Mouse (Mus musculus) left cerebral cortex, adult 8-10 months (tissue): ENCODE results near the gene Pecam1. TPM values are rescaled to one million over a fixed set of nuclear protein-coding genes. Genes with fewer than 3 reads are reported as not detected.
"Not testable (repeated sequence)": the region's sequence is repeated elsewhere in the genome, so short reads cannot be mapped to it uniquely, and the experiment has no call there.

Experiments
- DNase-seq, 2 experiments: peaks; one replicate each; pipeline ENCODE4 v3.0.0; 2022; ENCODE audit warnings: low spot score in 2 of 2
- total RNA-seq, 4 experiments: library from RNA; stranded (reverse); gene quantifications; 2 replicates each; pipeline ENCODE4 v1.2.4; 2022

The Pecam1 gene
- total RNA-seq, 4 experiments from 2014 or later, result 17.3 to 20.2 (median 17.7) TPM

DNA sequence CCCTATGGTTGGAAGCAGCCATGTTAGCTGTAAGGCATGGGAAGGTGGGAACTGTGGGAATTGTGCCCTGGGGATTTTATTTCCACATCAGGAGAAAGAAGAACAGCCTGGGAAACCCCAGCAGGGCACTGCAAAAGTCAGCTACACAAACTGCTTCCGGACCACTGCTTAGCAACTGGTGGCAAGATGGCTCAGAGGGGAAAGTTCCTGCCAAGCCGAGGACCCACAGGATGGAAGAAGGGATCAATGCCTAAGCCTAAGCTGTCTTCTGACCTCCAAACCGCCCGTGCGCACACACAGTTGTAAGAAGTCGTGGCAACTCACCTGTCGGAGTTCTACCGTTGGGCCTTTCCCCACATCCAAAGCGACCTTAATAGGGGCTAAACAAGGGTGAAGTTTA is 22.6 kb upstream of the Pecam1 start:
- no peak for DNase-seq

DNA sequence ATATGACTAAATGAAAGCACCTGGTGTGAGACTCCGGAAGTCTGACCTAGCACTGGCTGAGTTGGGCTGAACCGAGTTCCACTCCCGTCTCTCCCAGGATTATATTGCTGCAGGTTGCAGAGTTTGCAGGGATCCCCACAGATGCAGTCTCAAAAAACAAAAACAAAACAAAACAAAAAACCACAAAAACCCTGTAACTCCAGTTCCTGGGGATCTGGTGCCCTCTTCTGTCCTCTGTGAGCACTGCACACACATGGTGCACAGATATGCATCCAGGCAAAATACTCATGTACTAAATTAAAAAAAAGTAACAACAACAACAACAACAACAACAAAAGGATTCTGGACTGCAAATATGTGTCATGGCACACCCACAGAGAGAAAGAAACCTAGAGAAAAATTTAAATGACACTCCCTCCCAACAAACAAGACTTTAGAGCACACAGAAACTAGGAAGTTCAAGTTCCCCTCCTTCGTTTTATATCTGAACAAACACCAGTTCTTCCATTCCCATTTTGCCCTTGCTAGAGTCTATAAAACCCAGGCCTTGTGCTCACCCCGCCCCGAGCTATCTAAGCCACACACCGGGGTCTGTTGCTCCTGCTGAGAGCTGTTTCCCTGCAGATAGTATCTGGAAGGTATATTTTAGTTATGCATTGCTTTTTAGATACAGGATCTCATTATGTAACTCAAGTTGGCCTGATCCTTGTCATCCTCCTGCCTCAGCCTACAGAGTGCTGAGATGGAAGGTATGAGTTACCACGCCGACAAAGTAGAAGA is 20.0 kb upstream of the Pecam1 start:
- no peak for DNase-seq

DNA sequence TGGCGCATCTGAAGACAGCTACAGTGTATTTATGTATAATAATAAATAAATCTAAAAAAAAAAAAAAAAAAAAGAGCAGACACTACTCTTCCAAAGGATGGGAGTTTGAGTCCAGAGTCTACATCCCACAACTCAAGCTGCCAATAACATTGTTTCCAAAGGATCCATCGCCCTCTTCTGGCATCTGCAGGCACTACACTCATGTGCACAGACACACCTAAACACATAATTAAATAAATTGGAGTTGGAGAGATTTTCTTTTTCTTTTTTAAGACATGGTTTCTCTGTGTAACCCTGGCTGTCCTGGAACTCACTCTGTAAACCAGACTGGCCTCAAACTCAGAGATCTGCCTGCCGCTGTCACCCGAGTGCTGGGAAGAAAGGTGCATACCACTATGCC is 17.1 kb upstream of the Pecam1 start:
- no peak for DNase-seq

- DNase-seq, result no peak
Measured at GRCm38 (mm10) chr11:106766611-106767162, 16.3 kb upstream of the Pecam1 start.

- no peak for DNase-seq
Measured at GRCm38 (mm10) chr11:106762800-106763185, 12.4 kb upstream of the Pecam1 start.

- no peak for DNase-seq
Measured at GRCm38 (mm10) chr11:106762139-106762799, 11.8 kb upstream of the Pecam1 start.

DNA sequence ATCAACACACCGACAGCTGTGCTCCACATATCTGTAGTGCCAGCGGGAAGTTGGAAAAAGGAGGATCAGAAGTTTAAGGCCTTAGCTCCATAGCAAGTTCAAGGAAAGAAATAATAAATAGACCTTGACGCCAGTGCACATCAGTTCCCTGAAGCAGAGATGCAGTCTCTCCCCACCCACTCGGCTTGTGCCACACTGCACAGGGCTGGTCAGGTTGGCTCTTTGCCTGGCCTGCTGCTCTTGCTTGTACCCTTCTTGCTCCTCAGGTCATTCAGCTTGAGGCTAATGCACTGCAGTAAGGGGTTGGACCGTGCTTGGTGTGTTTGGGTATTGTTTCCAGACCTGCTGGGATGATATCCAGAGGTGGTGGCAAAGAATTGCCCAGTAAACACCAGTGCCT is 10.1 kb upstream of the Pecam1 start:
- DNase-seq, result no peak

DNA sequence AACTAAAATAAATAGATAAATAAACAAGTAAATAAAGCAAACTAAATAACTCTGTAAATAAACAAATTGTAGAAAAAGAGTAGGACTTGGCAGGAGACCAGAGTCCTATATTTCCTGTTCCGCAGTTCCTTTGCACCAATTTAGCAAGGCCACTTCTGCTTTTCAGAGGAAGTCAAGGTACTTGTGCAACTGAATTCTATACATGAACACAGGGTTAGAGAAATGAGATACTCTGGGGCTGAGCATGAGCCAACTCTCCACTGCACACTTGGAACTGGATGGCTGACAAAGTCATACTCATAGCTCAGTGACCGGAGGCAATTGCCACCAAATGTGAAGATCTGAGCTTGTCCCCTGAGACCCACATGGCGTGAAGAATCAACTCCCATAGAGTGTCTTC is 8.6 kb upstream of the Pecam1 start:
- DNase-seq, result no peak

- DNase-seq, result no peak
Measured at GRCm38 (mm10) chr11:106755583-106755982, 5.2 kb upstream of the Pecam1 start.

DNA sequence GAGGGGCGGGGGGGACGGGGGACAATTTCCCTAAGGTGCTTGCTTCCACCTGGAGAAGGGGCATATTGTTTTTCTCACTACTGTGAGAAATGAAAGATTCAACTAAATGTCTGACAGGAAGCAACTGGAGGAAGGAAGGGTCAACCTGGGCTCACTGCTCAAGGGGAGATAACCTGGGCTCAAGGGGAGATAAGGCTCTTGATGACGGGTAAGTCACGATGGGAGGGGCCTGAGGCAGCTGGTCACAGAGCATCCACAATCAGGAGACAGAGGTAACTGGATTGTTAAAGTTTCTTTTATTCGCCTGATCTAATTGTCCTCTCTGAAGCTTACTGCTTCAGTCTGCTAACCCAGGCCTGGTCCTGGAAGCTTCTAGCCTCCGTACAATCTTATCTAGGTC is 2.9 kb upstream of the Pecam1 start:
- no peak for DNase-seq

- no peak for DNase-seq
Measured at GRCm38 (mm10) chr11:106752103-106752502, 1.7 kb upstream of the Pecam1 start.

- no peak for DNase-seq
Measured at GRCm38 (mm10) chr11:106751039-106752018, 901 bp upstream of the Pecam1 start, which contains the start of gene Milr1. Milr1 (plus strand) TSS chr11:106751226.

GRCm38 (mm10) chr11:106749557-106750120 is 789 bp downstream of the Pecam1 start:
- DNase-seq, result not testable (repeated sequence)

GRCm38 (mm10) chr11:106744949-106745348 is 5.5 kb downstream of the Pecam1 start:
- DNase-seq, result no peak

GRCm38 (mm10) chr11:106742388-106742841 is 8.0 kb downstream of the Pecam1 start:
- DNase-seq, result no peak

DNA sequence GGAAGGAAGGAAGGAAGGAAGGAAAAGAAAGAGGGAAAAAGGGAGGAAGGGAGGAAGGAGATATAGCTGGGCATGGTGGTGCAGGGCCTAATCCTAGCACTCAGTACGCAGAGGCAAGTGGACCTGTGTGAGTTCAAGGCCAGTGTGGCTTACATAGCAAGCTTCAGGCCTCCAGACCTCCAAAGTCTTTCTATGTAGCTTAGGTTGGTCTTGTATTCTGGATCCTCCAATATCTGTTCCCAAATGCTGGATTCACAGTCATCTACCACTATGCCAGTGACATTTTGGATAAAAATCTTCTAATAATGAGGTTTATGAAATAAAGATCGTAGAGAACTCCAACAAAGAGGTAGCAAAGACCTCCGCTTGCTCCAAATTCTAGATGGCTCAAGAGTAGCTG is 8.6 kb downstream of the Pecam1 start:
- DNase-seq, result no peak

DNA sequence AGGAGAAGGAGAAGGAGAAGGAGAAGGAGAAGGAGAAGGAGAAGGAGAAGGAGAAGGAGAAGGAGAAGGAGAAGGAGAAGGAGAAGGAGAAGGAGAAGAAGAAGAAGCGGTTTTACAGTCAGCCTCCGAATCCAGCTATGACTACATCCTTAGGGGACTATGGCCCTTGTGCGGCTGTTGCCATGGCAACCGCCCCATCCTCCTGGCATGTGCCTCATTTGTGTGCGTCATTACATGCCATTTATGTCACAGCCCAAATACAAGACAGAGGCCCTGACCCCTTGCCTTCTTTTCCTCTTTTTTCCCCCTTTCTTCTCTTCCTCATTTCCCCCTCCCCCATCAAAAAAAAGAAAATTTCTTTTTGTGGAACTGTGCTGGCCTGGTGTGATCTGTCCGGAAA is 9.2 kb downstream of the Pecam1 start:
- no peak for DNase-seq

GRCm38 (mm10) chr11:106740724-106741123 is 9.7 kb downstream of the Pecam1 start:
- DNase-seq, result not testable (repeated sequence)

DNA sequence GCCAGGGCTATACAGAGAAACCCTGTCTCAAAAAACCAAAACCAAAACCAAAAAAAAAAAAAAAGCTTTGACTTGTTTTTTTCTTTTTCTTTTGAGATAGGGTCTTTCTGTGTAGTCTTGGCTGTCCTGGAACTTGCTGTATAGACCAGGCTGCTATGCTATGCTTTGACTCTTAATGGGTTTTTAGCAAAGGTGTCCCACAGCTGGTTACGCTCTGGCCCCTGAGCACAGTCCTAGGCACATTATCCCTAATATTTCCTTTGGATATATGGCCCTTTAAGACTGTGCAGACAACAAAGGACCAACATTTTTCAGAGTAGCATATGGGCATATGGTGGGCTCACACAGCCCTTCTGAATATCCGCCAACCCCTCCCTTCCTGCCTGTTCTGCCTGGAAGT is 11.3 kb downstream of the Pecam1 start:
- DNase-seq, result no peak

- DNase-seq, result peak in 1 of 2 experiments; percentile 20
Measured at GRCm38 (mm10) chr11:106737178-106737621, 13.2 kb downstream of the Pecam1 start.

- DNase-seq, result no peak
Measured at GRCm38 (mm10) chr11:106736614-106737013, 13.8 kb downstream of the Pecam1 start.
